Mouse (Mus musculus) liver (tissue): ENCODE results near the gene Cd302.

Experiments
- DNase-seq: peaks from one replicate; pipeline ENCODE4 v3.0.0-alpha.2; 2020; ENCODE audit warnings: mixed read lengths

Gene Cd302

DNA sequence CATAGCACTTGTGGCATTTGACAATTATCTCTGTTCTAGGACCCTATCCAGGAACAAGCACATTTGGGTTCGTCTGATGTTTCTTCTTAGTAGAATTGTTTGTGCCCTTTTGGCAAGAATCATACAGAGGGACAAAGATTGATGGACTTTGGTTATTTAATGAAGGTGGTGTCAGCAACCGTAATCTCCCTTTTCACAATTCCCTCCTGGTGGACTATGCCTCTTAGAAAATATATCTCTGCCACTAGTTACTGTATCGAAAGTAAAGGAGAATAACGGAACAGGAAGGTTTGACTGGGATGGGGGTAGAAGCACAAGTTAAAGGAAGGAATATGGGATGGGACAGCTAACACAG lies at the start of gene Cd302:
Cd302 (minus strand) TSS at position 22 of the 355 bp plus-strand sequence.
- no peak for DNase-seq

DNA sequence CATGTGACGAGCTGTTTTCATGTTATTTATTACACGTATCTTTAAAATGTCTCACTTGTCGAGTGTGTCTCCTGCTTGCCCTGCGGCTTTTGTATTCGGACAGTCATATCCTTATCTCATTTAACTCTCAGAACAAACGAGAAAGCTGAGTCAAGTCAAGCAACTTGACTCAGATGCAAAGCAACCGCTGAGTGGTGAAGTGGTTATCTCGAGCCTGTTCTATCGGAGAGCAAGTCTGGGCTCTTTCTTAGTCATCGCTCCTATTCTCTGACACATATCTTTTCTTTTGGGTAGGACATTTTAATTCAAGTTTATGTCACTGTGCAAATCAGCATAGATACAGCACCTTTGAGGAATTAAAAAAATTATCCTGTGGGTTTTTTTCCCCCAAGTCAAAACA lies 44.4 kb upstream of the Cd302 start:
- DNase-seq, result no peak

DNA sequence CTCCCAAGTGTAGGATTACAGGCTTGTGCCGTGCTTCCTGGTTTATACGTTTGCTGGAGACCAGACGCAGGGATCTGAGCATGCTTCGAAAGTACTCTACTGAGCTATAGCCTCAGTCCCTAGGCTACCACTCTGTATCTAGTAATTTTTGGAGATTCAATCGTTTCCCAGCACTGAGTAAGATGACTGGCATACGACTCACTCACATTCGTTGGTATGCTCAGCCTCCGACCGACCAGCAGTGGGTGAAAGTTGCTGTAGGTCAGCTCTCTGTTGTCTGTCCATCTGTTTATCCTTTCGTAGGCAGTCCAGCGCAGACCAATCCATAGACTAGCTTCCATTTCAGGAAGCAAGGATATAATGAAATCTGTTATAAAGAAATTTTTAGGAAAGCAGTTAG lies 43.3 kb upstream of the Cd302 start:
- DNase-seq, result no peak

DNA sequence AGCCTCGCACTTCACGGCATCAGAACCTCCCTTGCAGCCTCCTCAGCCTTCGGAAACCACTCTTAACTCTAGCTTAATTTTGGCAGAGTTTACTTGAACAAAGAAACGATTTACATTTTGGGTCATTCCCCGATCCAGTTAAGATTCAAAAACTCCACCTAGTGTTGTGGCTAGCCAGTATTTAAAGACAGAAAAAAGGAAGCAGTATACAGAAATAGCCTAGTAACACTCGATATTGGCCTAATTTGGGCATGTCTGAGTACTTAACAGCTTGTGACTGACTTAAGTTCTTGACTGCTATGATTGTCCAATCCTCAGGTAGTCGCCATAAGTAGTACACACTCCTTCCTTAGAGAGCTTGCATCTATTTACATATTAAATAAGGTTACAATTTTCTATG lies 42.7 kb upstream of the Cd302 start:
- no peak for DNase-seq

DNA sequence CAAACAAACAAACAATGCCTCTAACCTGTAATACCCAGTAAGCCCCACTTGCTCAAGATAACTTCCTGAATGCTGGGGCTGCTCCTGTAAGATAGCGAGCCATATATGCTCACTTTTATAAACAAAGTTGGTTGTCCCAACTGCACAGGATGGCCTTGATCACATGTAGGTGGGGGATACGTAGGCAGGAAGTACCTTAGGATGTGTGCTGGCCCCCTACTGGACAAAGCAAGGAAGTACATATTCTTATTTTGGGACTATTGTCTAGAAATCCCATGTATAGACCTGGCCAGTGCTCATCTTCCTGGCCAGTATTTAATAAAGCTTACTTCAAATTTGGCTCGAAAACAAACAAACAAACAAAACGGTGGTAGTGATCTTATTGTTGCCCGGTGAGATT lies 39.1 kb upstream of the Cd302 start:
- no peak for DNase-seq

DNA sequence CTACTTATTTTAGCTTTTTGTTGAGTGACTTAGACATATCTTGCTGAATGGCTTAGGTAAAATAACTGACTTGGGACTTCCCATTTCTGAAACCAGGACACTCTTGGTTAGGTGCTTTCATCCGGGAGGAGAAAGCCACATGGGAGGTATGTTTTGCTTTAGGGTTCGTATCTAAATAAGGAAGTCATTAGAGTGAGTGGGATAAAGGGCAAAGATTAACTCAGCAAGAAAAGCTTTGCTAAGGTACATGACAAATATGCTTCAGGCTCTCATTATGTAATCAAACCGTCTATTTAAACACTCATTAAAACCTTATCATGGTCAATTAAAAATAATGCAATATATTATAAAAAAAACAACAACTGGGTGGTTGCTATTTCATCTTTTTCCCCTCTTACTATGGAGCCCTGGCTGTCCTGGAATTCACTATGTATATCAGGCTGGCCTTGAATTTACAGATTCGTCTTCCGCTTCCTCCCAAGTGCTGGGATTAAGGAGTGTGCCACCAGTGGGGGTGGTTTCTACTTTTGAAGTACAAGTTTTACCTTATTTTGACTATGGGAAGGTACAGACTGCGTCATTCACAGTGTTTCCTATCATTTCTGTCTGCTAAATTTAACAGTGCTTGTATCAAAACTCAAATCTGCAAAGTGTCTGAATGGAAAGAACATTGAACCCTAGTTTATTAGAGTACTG lies 37.9 kb upstream of the Cd302 start:
- no peak for DNase-seq

DNA sequence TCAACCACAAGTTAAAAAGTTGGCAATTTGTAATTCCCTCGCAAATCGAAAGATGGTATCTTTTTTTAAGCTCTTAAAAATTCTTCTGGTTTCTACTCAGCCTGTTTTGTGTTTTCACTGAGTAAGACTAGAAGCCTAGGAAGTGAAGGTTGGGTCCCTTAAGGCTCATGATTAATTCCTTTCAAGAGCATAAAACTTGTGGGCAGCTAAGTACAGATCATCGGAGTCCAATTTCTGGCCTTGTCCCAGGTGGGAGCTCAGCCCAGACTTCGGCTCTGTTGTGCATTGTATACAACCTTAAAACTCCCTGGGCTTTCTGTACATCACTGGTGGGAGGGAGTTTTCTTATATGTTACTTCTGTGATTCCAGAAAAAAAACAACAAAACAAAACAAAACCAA lies 19.5 kb upstream of the Cd302 start:
- DNase-seq, result no peak

DNA sequence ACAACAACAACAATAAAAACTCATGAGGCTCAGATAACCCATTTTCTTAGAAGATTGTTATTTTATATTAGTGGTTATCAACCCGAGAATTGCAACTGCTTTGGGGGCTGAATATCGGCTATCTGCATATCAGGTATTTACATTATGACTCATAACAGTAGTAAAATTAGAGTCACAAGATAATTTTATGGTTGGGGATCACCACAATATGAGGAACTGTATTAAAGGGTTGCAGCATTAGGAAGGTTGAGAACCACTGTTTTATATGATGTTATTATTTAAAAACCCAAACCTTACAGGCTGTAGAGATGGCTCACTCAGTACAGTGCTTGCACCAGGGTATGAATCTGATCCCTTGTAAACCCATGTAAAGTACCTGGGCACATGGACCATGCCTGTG lies 15.0 kb upstream of the Cd302 start:
- DNase-seq, result no peak

DNA sequence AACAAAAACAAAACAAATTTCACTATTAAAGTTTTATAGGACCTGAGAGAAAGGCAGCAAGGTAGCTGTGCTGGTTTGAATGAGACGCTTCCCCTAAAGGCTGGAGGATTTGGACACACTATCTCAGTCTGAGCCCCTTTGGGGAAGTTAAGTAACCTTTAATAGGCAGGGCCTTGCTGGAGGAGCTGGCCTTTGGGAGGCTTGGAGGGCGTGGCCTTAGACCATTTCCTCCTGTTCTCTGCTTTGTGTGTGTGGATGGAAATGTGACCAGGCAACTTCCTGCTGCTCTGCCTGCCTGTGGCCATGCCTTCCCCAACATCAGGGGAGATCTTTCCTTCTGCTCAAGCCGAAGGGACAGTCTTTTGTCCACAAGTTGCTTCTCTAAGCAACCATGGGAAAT lies 14.0 kb upstream of the Cd302 start:
- DNase-seq, result peak; percentile 25

DNA sequence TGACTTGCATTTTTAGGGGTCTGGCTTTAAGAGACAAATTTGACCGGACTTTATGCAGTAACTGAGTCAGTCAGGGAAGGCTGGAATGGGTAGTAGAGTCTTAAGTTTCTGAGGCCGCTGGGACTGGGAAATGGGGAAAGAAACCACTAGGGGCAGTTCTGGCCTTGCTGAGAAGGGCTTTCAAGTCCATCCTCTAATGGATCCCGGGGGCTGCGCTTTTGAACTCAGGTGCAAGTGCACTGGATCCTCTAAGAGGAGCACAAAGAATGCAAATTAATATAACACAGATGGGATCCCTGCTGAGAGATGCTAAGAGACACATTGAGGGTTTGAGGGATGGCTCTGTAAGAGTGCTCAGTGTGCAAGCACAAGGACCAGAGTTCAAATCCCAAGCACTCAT lies 7.1 kb upstream of the Cd302 start:
- DNase-seq, result no peak

DNA sequence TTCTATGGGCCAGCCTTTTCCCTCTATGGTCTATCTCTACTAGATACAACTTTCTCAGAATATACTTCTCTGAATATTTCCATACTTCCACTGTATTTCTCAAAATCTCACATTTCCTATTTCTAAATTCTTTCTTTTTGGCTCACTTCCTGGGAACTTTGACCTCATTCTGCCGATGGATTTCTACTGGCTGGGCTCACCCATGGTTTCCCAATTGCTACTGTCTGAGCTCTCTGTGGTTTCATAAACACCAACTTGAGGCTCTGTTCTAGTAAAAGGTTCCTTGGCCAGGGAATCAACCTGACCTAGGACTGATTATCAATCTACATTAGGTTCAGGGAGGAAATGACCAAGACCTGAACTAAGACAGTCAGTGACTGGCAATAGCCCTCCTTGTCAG lies 5.2 kb upstream of the Cd302 start:
- DNase-seq, result no peak

DNA sequence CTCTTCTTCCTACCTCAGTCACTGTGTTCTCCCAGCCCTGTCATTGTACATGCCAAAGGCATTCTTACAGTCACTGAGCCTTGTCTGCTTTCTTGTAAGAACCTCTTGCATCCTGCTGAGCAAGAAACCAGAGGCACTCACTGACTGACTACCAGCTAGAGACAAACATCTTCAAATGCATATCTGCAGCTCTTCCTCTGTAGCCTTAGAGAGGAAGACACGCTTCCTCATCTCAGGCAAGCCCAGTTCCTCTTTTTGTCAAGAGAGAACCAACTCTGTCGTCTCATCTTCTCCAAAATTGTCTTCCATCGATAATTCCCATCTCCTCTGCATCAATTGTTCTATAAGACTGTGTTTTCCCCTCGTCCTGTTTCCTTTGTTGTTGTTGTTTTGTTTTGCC lies 4.3 kb upstream of the Cd302 start:
- DNase-seq, result no peak

DNA sequence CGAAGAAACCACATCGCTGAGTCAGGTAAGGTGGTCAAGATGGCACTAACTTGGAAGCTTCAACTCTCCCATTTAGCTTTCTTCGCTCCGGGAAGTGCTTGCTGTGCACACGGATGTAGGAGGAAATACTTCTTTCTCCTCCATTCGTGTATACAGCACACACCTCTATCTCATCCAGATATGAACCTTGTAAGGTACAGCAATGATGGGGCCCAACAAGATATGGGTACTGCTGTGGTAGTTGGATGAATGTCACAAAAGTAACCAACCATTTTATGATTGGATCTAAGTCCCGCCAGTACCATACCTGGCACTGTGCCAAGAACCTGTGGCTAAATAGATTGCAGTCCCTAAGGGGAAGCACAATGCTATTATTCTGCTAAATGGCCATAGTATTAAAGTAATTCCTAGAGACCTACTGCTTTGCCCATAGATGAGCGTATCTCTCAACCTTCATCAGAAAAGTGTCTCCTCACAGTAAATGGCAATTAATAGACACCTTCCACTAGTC lies 874 bp upstream of the Cd302 start:
- no peak for DNase-seq

DNA sequence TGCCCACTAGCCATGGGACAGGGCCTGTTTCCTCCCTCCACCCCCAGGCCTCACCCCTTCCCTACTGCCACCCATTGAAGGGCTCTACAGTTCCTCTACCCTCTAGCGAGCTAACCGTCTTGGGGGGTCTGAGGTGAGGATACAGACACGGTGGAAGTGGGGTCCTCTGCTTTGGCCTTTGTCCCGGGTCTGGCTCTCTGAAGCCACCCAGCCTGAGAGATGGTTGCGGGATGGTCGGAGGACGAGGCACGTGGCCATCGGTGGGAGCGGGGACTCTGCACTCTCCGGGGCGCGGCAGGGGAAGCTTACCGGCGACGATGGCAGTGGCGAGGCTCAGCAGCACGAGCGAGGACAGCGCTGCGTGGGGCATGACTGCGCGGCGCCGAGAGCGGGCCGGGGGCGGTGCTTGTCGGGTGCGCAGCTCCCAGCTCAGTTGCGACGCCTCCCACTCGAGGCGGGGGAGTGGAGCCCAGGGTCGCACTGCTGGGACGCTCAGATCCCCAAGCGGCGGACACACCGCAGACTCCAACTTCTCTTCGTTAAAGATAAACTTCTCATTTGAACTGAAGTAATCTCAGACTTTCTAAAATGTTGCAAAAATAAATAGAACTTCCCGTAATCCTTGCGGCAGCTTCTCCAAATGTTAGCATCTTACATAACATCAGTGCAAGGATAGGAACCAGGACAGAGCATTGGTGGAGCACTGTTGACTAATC lies 379 bp downstream of the Cd302 start:
- DNase-seq, result peak; percentile 50

DNA sequence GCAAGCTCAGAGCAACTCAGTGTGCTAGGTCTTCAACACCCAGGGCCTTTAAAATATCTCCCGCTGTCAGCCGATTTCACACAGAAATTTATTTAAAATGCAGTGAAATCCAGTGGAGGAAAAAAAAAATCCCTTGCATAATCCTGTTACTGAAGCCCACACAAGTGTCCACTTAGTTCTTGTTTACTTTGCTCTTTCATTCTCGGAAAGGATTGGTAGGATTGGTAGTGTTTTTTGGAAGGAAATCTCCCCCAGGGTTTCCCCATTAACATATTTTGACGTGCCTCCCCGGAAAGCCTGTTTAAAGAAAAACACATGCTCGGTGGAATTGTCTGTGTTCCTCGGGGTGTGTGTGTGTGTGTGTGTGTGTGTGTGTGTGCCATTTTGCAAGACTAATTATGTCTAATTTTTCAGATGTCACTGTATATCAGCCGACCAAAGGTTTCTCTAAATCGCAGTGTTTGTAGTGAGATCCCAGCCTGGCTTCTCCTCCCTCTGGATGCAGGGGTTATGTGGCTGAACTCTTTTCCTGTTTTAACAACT lies 1.0 kb downstream of the Cd302 start:
- DNase-seq, result no peak

DNA sequence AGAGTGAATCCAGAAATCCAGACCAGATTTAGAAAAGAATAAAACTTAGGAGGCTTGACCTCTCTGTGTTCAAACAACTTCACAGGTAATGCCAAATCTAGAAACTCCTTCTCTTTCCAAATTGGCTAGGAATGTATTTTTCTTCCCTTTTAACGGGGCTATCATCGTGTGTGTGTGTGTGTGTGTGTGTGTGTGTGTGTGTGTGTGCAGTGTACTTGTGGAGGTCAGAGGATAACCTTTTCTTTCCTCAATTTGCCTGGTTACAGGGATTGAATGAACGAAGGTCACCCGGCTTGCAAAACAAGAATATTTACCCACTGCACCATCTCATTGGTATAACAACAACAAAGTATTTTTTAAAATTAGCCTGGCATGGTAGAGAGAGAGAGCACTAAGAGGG lies 1.7 kb downstream of the Cd302 start:
- no peak for DNase-seq

DNA sequence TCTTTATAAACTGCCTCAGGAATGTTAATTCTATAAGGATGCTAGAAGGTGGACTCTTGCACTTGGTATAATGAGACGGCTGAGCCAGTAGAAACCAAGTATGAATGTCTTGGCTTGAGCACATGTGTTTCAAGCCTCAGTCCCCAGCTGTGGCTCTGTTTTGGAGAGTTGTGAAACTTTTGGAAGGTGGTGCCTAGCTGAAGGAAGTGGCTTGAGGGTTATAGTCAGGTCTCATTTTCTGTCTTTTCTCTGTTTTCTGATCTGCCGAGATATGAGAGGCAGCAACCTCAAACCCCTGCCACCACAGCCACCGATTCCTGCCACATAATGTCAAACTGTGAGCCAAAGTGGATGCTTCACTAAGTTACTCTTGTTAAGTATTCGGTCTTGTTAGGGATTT lies 5.7 kb downstream of the Cd302 start:
- no peak for DNase-seq

DNA sequence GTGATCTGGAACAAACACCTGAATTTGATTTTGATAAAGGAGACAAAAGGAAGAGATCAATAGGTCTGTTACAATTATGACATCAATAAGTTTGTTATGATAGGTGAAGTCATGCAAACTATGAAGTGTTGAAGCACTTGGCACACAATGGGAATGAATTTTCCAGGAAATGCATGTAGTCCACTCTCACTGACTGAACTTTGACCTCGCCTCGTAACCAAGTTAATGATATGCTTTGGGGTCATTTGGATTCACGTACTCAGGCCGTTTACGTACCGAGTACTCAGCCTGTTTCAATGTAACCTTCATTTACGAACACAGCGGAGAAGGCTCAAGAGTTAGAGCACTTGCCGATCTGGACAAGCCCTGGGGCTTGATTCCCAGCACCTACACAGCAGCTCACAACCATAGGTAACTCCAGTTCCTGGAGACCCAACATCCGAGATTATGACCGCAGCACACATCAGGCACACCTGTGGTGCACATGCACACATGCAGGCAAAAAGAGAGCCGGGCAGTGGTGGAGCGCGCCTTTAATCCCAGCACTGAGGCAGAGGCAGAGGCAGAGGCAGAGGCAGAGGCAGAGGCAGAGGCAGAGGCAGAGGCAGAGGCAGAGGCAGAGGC lies 14.3 kb downstream of the Cd302 start:
- DNase-seq, result no peak

DNA sequence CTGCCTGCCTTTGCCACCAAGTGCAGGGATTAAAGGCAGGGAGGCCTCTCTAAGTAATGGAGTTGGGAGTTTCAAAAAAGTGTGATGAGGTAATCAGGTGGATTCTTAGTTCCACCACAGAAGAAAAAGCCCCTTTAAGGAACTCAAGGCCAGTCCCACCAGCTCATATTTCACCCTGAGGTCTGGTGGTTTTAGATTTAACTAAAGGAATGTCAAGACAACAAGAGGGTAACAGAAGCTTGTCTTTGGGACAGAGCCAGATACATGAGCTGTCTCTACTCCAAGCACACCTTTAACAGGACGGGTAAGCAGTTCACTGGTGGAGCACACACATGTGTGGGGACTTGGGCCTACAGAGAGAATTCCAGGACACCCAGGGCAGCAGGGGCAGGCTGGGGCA lies 16.7 kb downstream of the Cd302 start:
- DNase-seq, result no peak

DNA sequence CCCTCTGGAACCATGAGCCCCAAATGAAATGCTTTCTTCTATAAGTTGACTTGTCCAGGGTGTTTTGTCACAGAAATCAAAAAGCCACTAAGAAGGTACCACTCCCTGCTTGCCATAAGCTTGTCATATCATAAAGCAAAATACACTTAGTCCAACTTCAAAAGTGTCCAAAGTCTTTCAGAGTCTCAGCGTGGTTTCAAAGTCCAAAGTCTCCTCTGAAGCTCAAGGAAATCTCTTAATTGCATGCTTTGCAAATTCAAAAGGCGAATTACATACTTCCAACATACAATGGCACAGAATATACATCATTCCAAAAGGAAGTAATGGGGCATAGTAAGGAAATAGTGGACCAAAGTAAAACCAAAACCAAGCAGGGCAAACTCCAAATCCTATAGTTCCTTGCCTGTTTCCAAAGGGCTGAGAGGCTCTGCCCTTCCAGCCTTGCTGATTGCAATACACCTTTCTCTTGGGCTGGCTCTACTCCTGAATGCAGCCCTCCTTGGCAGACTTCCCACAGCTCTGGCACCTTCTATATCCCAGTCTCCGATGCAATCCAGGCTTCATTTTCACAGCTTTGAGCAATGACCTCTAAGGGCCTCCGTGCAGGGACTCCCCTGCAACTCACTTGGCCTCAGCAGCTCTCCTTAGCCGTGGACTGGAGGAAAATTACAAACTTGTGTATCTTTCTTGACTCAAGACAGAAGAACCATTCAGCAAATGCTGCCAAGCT lies 23.5 kb downstream of the Cd302 start:
- DNase-seq, result no peak

DNA sequence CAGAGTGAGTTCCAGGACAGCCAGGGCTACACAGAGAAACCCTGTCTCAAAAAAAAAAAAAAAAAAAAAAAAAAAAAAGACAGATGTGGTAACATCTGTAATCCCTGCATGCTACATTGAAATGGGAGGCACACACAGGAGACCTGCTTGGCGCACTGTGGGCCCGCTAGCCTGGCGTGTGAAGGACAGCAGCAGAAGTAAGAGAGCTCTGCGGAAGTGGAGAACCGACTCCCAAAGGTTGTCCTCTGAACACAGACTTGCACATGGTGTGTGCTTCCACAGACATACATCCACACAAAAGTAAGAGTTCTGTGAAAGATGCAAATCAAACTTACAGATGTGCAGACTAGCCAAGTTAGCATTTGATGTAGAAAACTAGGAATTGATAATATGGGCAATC lies 25.1 kb downstream of the Cd302 start:
- DNase-seq, result no peak

DNA sequence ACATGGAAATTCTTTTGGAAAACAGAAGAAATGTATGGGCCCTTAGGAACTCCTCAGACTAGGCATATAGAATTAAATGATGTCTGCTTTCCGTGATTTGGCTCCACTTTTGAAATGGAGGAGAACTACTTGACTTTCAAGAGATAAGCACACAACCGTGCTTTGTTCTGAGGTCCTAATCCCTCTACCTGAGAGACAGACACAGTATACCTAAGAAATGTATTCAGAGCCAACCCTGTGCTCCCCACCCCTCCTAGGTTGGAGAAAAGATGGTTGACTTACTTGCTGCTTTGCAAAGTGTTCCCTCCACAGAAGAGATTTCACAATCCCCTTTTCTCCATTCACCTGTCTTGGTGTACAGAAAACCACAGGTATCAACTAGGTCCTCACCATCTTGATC lies 27.5 kb downstream of the Cd302 start:
- no peak for DNase-seq

DNA sequence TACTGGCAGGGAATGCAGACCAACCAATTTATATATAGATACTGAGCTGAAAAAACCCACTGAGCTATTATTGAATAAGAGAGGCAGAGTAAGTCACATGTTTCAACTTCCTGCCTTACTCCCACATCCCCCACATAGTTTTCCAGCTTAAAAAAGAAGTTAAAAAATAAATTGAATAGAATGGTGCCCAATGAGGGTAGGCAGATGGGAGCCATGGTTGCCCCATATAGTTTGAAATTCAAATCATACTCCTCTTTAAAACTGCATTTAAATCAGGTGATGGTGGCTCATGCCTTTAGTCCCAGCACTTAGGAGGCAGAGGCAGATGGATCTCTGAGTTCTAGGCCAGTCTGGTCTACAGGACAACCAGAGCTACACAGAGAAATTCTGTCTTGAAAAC lies 30.8 kb downstream of the Cd302 start:
- no peak for DNase-seq
